Mouse (Mus musculus): ENCODE measurements around the gene Hs1bp3.

Hs1bp3 gene

DNA sequence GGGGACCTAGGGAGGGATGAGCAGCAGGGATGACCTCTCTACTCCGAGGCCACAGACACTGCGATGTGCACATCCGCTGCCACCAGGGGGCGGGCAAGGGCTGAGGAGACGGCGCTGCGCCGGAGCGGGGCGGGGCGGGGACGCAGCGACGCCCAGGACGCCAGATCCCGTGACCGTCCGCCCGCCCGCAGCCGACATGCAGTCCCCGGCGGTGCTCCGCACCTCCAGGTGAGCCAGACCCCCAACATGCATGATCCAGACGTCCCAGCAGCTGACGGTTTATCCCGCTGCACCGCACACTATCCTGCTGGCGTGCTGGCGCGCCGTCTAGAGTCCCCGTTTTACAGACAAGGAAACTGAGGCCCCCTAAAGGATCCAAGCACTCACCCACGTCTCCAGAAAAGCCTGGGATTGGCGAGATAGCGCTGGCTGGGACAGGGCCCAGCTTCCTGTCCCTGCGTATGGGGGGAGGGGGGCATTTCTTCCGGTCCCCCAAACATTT is at the start of gene Hs1bp3:
Gene Hs1bp3 (plus strand): TSS at position 163 of the 502 bp plus-strand sequence.
- peak; percentile 87 for DNase-seq (ENCODE audit: low read depth, low spot score)

DNA sequence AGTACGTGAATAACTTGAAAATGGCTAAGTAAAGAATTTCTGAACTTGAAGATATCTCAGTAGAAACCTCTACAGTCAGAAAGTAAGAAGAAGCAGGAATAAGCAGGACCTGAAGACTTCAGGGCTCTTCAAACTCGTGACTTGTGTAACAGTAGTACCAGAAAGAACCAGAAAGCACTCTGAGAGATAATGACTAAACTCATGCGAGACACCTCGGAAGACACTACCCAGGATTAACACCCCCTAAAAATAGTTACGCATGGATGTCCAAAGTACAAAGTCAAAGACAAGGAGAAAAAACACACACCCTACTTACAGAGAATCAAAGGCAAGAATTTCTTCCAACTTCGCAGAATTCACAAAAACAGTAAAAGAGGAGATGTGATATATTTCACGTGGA is 46.9 kb upstream of the Hs1bp3 start:
- no peak for DNase-seq (ENCODE audit: low read depth, low spot score)

DNA sequence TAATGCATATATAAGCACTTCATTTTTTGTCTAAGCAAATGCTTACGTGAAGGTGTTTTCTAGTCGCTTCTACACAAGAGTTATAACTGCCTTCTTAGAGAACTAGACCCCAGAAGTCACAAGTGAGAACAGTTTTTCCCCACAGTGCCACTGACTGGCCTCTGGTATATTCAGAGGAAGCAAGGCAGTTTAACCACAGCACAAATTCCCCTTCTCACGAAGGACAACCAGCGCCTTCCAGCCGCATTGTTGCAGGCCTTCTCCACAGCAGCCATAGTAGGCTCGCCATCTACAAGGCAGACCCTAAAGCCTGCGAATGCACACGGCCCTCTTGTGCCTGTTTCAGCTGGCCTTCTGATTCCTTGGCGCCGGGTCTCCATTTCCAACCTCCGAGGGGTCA is 43.6 kb upstream of the Hs1bp3 start:
- no peak for DNase-seq (ENCODE audit: low read depth, low spot score)

DNA sequence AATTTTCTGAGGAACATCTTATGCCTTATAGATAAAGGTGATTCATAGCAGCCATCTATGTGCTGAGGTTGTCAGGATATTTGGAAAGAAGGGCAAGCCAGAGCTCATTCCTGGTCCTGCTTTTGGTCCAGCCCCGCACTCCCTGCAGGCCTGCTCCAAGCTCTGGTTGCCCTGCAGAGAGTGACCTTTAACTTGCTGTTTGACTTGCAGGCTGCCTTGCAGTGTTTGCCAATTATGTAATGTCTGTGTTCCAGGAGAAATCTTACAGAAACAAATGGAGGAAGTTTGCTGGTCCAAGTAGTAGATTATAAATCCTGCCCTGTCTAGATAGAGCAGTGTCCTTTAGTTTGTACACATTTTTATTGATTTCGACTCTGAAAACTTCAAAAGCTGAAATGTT is 41.8 kb upstream of the Hs1bp3 start:
- no peak for DNase-seq (ENCODE audit: low read depth, low spot score)

DNA sequence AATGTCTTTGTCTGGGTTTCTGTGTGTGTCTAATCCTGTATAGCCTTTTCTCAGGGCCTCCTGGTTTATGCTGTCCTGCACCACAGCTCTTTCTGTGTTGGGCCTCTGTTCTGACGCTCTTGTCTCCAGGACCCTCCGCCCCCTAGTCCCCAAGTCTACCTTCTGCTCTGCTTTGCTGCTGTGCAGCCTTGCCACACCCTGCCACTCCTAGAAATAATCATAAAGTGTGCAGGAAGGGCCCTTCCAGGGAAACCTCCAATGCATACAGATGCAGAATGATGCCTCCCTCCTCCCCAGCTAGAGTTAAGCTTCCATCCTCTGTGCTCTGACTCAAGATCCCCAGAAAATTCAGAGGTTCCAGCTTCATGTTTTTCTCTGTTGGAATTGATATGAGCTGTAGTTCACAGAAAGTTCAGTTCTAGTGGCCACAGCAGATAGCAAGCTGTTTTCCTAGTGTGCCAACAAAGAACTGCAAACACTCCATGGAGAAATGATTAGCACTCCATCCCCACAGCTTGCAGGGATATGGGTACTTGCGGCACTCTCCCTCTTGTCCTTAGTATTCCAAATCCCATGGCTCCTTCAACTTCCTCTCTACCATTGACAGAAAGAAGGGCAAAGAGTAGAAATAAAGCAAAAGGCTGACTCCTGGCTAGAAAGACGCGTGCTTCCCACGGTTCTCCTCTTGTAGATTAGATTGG is 39.6 kb upstream of the Hs1bp3 start:
- DNase-seq (ENCODE audit: low read depth, low spot score) = no peak

DNA sequence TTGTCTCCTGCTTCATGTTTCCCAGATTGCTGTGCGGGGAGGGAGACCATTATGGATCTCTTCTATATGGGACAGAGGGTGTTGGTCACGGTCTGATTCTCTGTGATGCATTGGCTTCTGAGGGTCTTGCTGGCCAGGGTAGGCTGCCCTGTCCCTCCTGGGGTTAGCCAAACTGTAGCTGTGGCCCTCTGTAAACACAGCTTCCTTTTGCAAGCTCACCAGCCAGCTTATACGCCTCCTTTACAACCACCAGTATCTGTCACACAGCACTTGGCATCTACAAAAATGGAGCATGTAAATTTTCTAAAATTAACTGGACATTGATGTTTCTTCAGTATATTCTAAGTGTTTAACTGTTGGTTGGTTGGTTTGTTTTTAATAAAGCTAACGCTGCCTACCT is 37.8 kb upstream of the Hs1bp3 start:
- DNase-seq (ENCODE audit: low read depth, low spot score) = no peak

DNA sequence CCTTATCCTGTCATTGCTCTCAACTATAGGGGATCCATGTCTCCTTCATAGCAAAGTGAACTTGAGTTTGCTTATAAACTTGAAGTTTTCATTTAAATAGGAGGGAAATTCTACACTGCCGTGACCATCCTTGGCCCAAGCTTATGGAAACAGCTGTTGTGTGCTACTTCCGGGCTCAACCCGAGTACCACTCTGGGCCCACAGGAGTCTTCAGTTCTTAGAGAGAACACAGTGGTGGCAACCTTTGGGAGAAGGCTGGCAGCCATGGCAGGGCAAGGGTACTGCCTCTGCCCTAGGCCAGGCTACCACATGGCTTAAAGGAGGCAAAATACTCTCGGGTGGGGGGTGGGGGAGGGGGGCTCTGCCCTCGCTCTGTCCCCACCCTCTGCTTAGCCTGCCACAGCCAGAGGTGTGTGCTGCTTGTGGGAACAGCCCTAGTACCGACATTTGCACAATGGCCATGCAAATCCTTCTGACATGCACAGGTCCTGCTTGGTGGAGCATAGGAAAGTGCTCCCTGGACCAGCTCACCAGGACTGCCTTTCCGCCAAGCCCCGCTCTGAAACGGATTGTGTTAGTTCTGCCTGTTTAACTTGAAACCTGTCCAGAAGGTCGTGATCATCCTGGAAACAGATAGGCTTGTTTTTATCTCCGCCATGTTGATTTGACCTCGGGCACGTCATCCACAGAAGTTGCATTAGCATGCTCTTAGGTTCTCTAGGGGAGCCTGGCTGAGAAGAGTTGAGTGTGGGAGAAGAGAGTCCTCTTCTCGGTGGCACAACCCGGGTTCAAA is 31.8 kb upstream of the Hs1bp3 start:
- DNase-seq (ENCODE audit: low read depth, low spot score) = no peak

DNA sequence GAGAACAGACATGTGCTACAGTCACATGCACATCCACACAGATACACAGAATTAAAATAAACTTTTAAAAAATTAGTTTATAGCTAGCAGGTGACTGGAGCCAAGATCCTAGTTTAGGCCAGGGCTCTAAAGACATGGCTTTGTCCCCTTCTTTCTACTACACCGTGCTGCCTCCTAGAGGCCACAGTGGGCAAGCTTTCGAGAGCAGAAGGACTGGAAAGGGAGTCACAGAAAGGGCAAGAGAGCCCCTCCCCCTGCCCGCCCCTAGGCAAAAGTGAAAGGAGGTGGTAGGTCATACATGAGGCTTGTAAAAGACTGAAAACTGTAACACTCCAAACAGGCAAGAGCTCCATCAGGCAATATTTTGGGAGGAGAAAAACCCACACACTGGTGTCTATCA is 25.3 kb upstream of the Hs1bp3 start:
- DNase-seq (ENCODE audit: low read depth, low spot score) = peak; percentile 18

DNA sequence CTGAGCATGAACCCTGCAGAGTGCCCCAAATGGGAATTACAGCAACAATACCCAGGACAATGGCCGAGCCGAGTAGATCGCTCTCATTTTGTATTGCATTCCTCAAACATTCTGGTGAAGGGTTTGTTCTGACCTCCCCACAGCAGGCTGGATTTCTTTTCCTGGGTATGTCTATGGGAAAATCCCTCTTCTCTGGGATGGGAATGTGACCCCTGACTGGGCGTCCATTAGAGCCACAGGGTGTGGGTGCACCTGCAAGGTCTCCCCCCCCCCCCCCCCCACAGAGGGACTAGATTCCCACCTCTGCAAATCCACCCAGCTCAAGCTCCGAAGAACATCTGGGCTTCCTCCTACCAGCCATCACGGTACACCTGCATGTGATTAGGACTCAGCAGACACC is 24.1 kb upstream of the Hs1bp3 start:
- no peak for DNase-seq (ENCODE audit: low read depth, low spot score)

DNA sequence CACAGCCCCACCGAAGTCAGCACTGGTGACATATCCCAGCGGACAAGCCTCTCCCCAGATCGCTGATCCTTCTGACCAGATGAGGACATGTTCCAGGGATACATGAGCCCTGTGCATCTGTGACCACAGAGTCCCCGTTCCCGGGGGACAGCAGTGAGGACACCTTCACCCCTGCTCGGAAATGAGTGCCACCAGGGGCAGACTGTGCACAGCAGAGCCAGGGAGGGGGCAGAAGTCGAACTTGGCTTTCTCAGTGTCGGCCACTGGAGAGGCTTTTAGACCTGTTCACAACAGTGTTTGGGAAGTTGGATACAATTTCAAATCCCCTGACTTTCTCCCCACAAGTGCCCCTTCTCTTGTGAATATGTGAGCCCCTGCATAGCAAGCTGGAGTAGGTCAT is 23.7 kb upstream of the Hs1bp3 start:
- no peak for DNase-seq (ENCODE audit: low read depth, low spot score)

DNA sequence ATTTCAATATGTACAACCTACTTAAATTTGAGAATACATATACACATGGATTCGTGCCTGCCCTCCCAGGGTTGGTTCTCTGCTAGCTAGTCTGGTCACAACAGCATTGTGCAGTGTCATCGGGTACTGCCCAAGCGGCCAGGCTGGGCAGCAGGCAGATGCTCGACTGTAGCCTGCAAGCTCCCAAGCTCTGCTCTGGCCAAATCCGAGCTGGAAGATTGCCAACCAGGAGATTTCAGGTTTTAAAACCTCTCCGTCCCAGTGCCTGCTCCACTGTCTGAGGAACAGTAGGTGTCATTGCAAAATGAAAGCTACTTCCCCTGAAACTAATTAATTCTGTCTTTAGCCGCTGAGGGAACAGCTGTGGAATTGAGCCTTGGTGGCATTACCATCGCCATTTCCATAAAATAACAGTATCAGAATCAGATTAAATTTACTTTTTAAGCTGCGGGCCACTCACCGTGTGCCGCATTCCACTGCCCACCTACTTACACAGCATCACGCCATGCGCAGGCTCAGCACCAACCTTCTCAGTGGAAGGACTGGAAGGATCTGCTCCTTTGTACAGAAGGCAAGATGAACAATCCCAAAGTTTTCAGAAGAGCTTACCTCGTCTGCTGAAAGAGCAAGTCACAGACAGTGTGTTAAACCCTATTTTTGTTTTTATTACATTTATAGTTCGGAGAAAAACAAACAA is 21.9 kb upstream of the Hs1bp3 start:
- DNase-seq (ENCODE audit: low read depth, low spot score) = no peak

DNA sequence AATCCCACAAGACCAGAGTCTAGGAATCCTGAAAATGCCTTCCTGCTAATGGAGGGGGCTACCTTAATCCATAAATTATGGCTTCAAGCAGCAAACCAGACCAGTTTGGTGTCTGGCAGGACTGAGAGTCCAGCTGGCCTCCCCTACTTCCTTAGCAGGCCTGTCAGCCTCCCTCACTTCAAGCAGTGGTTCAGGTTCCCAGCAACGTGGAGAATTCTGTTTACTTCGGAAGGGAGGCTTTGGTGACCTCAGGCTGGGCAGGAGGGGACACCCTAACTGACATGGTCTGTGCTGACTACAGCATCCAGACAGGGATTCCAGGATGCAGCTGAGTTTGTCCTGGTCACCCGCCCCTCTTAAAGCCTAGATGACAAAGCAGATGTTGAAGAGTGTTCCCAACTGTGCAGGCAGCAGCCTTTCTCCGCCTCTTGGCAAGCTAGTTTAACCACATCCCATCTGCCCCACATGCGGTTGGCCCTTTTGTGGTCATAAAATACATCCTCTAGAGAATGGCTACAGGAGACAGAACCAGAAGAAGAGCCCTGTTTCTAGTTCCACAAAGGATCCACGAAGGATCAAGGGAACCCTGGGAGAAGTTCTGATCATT is 17.8 kb upstream of the Hs1bp3 start:
- DNase-seq (ENCODE audit: low read depth, low spot score) = no peak

DNA sequence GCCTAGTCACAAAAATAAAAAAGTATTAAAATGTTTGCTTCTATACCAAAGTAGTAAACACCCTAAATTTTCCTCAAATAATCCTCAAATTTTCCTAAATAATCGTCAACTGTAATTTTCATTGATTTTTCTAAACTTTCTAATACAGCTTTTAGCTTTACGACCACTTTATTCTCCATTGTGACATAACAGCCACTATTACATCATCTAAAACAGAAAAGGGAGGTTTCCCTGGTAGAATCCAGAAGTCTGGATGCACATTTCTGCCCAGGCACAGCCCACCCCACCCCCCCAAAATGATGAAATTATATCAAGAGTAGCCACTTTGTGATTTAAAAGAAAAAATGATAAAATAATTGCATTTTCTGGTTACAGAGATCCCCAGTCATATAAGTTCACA is 17.1 kb upstream of the Hs1bp3 start:
- DNase-seq (ENCODE audit: low read depth, low spot score) = no peak

DNA sequence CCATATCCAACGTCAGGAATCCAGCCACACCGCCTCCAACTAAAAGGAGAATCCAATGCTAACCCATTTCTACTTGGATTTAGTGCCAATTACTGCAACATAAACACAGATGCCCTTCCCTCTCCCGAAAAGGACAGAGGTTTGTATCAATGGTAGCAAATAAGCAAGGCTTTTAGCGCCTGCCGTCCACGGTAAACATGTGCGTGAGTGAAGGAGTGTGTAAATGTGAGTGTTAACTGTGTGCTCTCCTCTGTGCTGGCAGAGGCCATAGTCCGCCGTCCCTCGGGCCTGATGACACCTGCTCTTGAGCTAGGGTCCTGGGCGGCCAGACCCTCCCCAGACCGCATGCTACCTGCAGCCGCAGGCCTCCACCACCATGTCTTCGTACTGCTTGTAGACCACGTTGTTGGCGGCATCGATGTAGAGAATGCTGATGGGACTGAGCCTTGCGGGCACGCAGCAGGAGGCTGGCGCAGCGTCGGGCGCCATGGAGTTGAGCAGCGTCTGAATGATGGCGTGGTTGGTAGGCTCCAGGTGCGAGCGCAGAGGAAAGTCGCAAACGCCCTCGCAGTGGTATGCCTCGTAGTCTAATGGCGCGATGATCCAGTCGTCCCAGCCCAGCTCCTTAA is 15.5 kb upstream of the Hs1bp3 start:
- no peak for DNase-seq (ENCODE audit: low read depth, low spot score)

DNA sequence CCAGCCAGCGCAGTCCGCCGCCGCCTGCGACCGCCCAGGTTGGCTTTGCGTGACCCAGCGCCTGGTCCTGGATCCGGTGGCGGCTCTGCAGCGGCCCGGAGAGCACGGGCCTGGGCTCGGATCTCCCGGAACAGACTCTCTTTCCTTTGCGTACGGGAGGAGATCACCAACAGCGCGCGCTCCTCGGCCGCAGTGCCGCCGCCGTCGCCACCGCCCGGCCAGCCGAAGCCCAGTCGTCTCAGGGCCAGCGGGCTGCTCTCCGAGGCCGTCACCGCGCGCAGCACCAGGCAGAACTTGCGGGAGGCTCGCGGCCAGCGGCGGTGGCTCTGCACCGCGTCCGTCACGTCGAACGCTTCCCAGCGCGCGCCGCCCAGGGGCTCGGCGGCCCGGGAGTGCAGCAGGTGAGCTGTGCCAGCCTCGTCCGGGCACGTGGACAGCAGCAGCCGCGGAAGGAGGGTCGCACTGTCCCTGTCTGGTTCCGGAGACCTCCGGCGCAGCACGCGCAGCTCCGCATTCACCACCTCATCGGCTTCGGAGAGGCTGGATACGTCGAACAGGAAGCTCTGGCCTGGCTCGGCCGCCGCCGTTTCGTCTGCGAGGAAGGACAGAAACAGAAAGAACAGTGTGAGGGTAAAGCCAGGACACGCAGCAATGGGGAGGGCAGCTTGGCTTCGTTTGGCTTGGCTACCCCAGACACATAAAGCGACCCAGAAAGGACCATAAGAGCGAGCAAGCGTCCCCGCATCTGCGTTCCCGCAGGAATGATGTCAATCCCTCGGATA is 14.7 kb upstream of the Hs1bp3 start:
- no peak for DNase-seq (ENCODE audit: low read depth, low spot score)

DNA sequence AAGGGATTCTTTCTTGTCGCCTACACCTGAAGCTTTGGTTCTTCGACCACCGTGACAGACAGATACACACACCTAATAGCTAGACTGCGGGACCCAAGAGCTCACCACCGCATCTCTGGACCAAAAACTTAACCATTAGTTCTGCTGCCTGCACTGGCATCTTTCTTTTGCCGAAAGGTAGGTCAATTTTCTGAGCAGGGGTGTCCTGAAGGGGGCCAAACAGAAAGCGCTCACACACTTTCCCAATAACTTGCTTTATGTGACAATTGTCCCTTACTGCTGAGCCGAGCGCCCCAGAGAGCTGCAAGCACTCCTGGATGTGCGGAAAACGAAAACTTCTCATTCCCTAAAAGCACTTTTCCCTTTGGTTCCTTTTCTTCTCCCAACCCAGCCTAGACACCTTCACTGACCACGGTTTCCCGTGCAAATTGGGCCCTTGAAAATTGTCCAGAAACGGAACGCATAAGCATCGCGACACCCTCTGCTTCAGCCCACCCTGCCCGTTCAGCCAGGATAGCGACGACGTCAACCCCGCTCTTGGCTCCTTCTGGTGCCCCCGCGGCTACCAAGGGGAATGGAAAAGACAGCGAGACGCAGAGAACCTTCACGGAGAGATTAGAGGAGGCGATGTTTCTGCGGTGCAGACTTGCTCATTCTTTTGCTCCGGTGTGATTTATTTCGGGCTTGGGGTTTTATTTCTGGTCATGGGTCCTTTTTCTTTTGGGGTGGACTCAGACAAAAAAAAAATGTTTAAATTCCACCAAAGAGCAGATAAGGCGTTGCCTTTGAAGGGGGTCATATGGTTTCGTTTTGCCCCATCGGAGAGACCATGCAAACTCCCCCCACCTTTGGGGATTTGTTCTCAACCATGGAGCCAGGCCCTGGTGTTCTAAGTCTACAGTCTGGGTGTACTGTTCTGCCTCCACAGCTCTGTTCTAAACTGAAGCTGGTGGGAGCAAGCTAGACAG is 13.8 kb upstream of the Hs1bp3 start:
- DNase-seq (ENCODE audit: low read depth, low spot score) = no peak

DNA sequence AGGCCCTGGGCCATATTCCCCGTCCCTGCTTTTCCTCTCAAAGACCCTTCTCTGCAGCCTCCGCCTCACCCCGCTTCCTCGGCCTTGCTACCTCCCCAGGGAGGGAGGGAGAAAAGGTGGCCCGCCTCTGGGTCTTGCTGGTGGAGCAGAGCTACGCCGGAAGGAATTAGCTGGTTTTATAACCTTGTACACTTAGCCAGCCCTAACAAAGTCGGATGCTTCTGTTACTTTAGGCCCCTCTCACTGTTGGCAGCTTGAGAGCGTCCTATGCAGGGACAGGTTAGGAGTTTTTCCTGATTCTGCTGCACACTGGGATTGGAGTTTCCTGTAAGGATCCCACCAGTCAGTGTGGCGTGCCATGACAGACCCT is 13.1 kb upstream of the Hs1bp3 start:
- DNase-seq (ENCODE audit: low read depth, low spot score) = no peak

DNA sequence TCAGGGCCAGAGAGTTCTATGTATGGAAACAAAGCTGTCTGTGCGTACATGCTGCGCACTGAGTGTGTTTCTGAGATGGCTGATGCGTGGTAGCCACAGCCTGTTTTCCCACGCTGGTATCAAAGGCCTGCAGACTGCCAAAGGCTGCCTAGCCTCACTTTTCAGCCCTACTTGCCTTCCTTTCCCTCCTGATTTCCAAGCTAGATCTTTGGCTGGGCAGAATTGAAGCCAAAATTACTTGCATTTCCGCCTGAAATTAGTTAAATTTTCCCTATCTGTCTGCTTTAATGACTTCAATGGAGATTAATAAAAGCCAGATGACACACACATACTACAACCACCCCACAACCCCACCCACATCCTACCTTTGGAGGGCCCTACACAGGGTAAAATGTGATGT is 12.7 kb upstream of the Hs1bp3 start:
- DNase-seq (ENCODE audit: low read depth, low spot score) = no peak

DNA sequence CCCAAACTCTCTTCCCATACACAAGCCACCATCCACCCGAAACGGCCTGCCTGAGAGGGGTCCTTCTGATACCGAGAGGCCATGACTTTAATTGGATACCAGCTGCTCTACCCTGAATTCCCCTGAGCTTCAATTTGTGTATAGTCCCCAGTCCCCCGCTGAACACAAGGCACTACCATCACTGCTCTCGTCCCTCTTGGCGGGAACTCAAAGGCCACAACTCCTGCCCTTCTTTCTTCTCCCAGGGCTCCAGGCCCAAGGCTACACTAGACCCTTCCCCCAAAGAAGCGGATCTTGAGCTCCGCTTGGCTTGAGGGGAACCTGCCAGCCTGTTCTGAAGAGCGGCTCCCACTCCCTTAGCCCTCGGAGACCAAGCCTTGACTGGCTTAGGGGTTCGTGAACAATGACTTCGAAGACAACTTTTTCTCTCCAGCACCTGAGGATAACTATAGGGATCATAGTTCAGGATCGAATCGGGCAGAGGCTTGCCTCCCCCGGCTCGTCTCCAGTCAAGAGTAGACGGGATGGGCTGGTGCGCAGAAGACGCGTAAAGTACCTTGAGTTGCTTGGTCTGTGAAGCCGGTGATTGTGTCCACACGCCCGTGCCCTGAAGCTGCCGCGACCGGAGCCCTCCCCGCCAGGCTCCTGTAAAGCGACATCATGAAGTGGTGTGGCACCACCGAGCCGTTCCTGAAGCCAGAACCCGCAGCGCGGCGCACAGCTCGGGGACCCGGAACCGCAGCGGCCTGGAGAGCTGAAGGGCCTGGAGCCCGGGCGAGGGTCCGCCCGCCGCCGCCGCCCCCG is 12.0 kb upstream of the Hs1bp3 start:
- DNase-seq (ENCODE audit: low read depth, low spot score) = no peak

All from CD4-positive helper T cell, adult 2 months (primary cell).